Mouse (Mus musculus) liver, embryonic 16.5 days (tissue): Measurements from ENCODE around the gene Pde11a. TPM values are rescaled to one million over a fixed set of nuclear protein-coding genes. Genes with fewer than 3 reads are reported as not detected.

ENCODE experiments used
- ATAC-seq: fragments of 200-750 bp; cut with Nextera tagmentation; 2 replicates; pipeline ENCODE4 v1.8.0; 2017; ENCODE audit warnings: low read depth, mild to moderate bottlenecking, moderate number of reproducible peaks, moderate library complexity
- H3K27ac ChIP-seq: fragments of 300-500 bp; sonication (generic); 2 replicates; pipeline ENCODE4 v1.5.1; 2014; ENCODE audit warnings: mild to moderate bottlenecking, low read length
- H3K27me3 ChIP-seq: fragments of 300-500 bp; sonication (generic); 2 replicates; pipeline ENCODE4 v1.6.1; 2014; ENCODE audit warnings: low read depth, low read length, mixed read lengths; ENCODE audit not compliant: control insufficient read depth, insufficient read depth
- H3K36me3 ChIP-seq: fragments of 300-500 bp; sonication (generic); 2 replicates; pipeline ENCODE4 v1.6.1; 2014; ENCODE audit warnings: mild to moderate bottlenecking; ENCODE audit not compliant: control insufficient read depth, insufficient read depth
- H3K4me1 ChIP-seq: fragments of 300-500 bp; sonication (generic); 2 replicates; pipeline ENCODE4 v1.6.1; 2014; ENCODE audit warnings: low read depth, low read length, mixed read lengths; ENCODE audit not compliant: control insufficient read depth
- H3K4me2 ChIP-seq: fragments of 300-500 bp; sonication (generic); 2 replicates; pipeline ENCODE4 v1.6.1; 2014; ENCODE audit warnings: low read depth, low read length, mixed read lengths
- H3K4me3 ChIP-seq: fragments of 300-500 bp; sonication (generic); 2 replicates; pipeline ENCODE4 v1.5.1; 2014; ENCODE audit warnings: low read depth, mild to moderate bottlenecking, low read length
- H3K9ac ChIP-seq: fragments of 300-500 bp; sonication (generic); 2 replicates; pipeline ENCODE4 v1.6.1; 2014; ENCODE audit warnings: low read depth, low read length
- H3K9me3 ChIP-seq: fragments of 300-500 bp; sonication (generic); replicated peaks from 2 replicates; pipeline ENCODE4 v1.6.1; 2016; ENCODE audit warnings: low read length; ENCODE audit not compliant: control insufficient read depth
- WGBS: fragments of 180-500 bp; shearing (Covaris S2); extraction: QIAGEN DNeasy Blood & Tissue Kit; methylation state at CpG from one replicate; pipeline ENCODE4 v1.1.7; 2014; ENCODE audit not compliant: insufficient replicate concordance; 5-methylcytosine and 5-hydroxymethylcytosine counted together
- polyA plus RNA-seq: library from polyadenylated mRNA; unstranded; fragments of >200 nt; fragmentation: Nextera tagmentation; extraction: Ambion mirVana; gene quantifications from 2 replicates; pipeline ENCODE4 v1.2.1, GENCODE M21; 2015

Gene Pde11a
- polyA plus RNA-seq, 1 experiment from 2014 or later, result 0.05 TPM

- H3K4me2 ChIP-seq, result no peak overlapping the region
- H3K4me1 ChIP-seq, result no peaks in the 10 kb centered on the region
- no peaks in the 10 kb centered on the region for H3K36me3 ChIP-seq
- no peak overlapping the region for H3K4me3 ChIP-seq
- H3K9ac ChIP-seq, result no peak overlapping the region
- no peak for ATAC-seq
- no peak overlapping the region for H3K27ac ChIP-seq
- no peaks in the 10 kb centered on the region for H3K27me3 ChIP-seq
- 71% methylated on average over 11 of the region's 11 CpGs for WGBS
- no peaks in the 10 kb centered on the region for H3K9me3 ChIP-seq
Observed at GRCm38 (mm10) chr2:75994841-75995240, 343.7 kb downstream of the Pde11a start.

DNA sequence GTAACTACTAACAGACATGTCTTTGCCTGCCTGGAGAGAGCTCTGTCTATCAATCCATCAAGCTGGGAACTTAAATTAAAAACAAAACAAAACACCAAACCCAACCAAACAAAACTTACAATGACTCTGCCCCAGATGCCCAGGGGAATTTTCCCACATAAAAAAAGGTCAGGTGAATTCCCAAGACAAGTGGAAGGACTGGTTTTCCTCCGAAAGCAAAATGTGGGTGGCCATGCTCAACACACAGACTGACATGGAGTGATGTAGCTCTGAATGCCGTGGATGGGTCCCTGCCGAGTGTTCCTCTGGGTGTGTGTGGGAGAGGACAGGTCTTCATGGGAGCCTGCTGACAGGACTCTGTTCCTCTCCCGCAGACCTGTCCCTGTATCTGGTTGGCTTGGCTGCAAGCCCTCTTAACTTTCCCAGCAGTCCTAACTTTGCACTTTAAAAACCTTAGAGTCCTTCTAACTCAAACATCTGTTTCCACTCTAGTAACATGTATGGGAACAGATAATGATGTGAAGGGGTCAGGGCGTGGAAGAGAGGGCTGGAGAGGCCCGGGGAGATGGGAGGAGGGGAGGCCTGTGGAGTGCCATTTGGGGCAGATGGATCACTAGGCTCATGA lies 346.9 kb downstream of the Pde11a start:
- H3K27me3 ChIP-seq, result no peaks in the 10 kb centered on the region
- 52% methylated on average over 6 of the region's 6 CpGs for WGBS
- H3K36me3 ChIP-seq, result no peaks in the 10 kb centered on the region
- H3K27ac ChIP-seq, result no peak overlapping the region
- H3K4me1 ChIP-seq, result no peaks in the 10 kb centered on the region
- H3K9ac ChIP-seq, result no peak overlapping the region
- no peak for ATAC-seq
- H3K4me2 ChIP-seq, result no peak overlapping the region
- H3K9me3 ChIP-seq, result no peaks in the 10 kb centered on the region
- no peak overlapping the region for H3K4me3 ChIP-seq

GRCm38 (mm10) chr2:75990885-75991539 lies 347.6 kb downstream of the Pde11a start:
- Histone ChIP-seq H3K36me3 (no peaks in the 10 kb centered on the region), H3K9me3 (no peaks in the 10 kb centered on the region), H3K4me1 (no peaks in the 10 kb centered on the region), H3K27me3 (no peaks in the 10 kb centered on the region), H3K4me3 (no peak overlapping the region), H3K9ac (no peak overlapping the region), H3K4me2 (no peak overlapping the region), H3K27ac (no peak overlapping the region)
- WGBS, result 27% methylated on average over 13 of the region's 13 CpGs
- no peak for ATAC-seq

- 66% methylated on average over 4 of the region's 4 CpGs for WGBS
- Histone ChIP-seq H3K4me3 (no peak overlapping the region), H3K27me3 (no peaks in the 10 kb centered on the region), H3K9me3 (no peaks in the 10 kb centered on the region), H3K36me3 (no peaks in the 10 kb centered on the region), H3K9ac (no peak overlapping the region), H3K4me2 (no peak overlapping the region), H3K27ac (no peak overlapping the region), H3K4me1 (no peaks in the 10 kb centered on the region)
- no peak for ATAC-seq
Observed at GRCm38 (mm10) chr2:75989694-75990093, 348.9 kb downstream of the Pde11a start.

DNA sequence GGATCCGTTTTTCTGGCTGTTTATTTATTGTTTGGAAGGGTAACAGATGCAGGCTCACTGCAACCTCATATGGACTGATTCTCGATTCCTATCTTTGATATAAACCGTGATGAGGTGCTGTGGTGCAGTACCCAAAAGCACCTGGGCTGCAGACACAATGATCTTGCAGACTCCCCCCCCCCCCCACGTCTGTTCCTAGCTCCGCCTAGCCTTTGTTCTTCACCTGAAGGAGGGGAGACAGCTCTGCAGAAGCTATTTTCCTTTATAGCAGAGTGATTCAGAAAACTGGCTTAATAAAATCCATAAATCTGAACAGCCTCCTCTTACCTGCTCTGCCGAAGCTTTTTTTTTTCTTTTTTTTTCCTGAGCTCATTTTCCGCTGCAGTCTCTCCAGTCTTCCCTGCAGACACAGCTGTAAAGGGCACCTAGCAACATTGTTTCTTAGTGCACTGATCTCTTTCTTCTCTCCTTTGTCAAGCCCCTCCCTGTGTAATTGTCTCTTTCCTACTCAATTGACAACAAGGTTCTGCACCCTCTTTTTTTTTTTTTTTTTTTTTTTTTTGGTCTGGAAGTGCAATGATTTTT lies 349.7 kb downstream of the Pde11a start:
- H3K4me2 ChIP-seq, result no peak overlapping the region
- WGBS, result 35% methylated on average over 7 of the region's 7 CpGs
- no peak for ATAC-seq
- H3K9me3 ChIP-seq, result no peaks in the 10 kb centered on the region
- H3K27ac ChIP-seq, result no peak overlapping the region
- H3K36me3 ChIP-seq, result no peaks in the 10 kb centered on the region
- no peaks in the 10 kb centered on the region for H3K4me1 ChIP-seq
- no peak overlapping the region for H3K9ac ChIP-seq
- H3K27me3 ChIP-seq, result no peaks in the 10 kb centered on the region
- no peak overlapping the region for H3K4me3 ChIP-seq

GRCm38 (mm10) chr2:75988378-75988777 lies 350.2 kb downstream of the Pde11a start:
- H3K27ac ChIP-seq, result no peak overlapping the region
- no peaks in the 10 kb centered on the region for H3K27me3 ChIP-seq
- no peak overlapping the region for H3K4me3 ChIP-seq
- no peaks in the 10 kb centered on the region for H3K36me3 ChIP-seq
- no peaks in the 10 kb centered on the region for H3K4me1 ChIP-seq
- no peak for ATAC-seq
- H3K9me3 ChIP-seq, result no peaks in the 10 kb centered on the region
- no peak overlapping the region for H3K9ac ChIP-seq
- H3K4me2 ChIP-seq, result no peak overlapping the region
- 52% methylated on average over 4 of the region's 4 CpGs for WGBS

DNA sequence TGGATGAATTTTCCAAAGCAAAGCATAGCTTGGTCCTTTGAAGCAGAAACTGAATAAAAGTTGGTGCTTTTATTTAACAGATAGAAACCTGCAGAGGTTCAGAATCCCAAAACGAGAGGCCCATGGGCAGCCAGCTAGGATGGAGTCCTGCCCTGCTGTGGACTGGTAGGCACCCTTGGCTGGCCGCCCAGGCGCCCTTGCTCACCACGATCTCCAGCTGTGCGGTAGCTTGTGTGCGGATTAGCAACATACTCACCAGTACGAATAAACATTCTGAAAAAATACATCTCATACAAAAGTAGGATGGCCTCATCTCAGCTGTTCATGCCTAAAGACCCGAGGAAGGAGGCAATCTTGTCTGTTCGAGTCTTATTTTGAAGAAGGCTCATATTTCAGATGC lies 350.8 kb downstream of the Pde11a start:
- no peak overlapping the region for H3K4me3 ChIP-seq
- H3K27ac ChIP-seq, result no peak overlapping the region
- H3K9ac ChIP-seq, result no peak overlapping the region
- H3K4me2 ChIP-seq, result no peak overlapping the region
- no peaks in the 10 kb centered on the region for H3K4me1 ChIP-seq
- H3K36me3 ChIP-seq, result no peaks in the 10 kb centered on the region
- ATAC-seq, result no peak
- 69% methylated on average over 9 of the region's 9 CpGs for WGBS
- H3K9me3 ChIP-seq, result no peaks in the 10 kb centered on the region
- H3K27me3 ChIP-seq, result no peaks in the 10 kb centered on the region

DNA sequence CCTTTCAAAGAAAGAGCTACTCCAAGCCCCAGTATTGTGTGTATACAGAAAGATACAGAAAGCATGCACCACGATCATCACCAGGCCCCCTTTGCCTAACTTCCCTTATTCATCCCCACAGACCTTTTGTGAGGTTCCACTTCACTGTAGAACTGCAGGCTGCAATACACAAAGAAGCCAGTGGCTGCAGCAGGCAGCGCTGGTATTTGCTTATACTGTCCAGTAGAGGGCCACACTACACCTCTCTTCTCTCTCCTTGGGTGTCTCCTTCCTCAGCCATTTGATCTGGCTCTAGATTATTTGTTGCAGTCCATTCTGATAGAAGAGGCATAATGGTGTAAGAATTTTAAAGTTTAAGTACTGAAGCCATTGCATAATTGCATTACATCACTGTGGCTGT lies 353.4 kb downstream of the Pde11a start:
- H3K4me3 ChIP-seq, result no peak overlapping the region
- H3K27me3 ChIP-seq, result no peaks in the 10 kb centered on the region
- WGBS, result 6% methylated on average over 2 of the region's 2 CpGs
- no peak overlapping the region for H3K4me2 ChIP-seq
- no peaks in the 10 kb centered on the region for H3K4me1 ChIP-seq
- no peak overlapping the region for H3K9ac ChIP-seq
- H3K36me3 ChIP-seq, result no peaks in the 10 kb centered on the region
- ATAC-seq, result no peak
- H3K9me3 ChIP-seq, result no peaks in the 10 kb centered on the region
- H3K27ac ChIP-seq, result no peak overlapping the region

DNA sequence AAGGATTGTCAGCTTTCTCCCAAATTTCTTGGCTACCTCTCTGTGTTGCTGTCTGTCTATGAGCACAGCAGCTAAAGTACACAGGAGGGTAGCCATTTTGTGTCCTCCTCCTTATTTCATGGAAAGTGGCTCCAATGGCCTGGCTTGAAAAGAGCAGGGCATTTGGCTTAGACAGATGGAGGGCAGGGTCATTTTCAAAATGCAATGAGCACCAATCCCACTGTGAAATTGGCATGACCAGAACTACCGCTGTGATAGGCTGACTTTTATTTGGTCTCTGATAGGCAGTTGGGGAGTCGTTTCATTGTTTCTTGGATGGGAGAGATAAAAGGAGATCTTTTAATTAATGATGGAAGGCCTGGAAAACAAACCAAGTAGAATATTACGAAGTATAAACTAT lies 354.7 kb downstream of the Pde11a start:
- no peak overlapping the region for H3K4me3 ChIP-seq
- H3K4me1 ChIP-seq, result no peaks in the 10 kb centered on the region
- ATAC-seq, result no peak
- H3K4me2 ChIP-seq, result no peak overlapping the region
- H3K36me3 ChIP-seq, result no peaks in the 10 kb centered on the region
- no peak overlapping the region for H3K9ac ChIP-seq
- no peaks in the 10 kb centered on the region for H3K9me3 ChIP-seq
- WGBS, result 59% methylated on average over 3 of the region's 3 CpGs
- no peak overlapping the region for H3K27ac ChIP-seq
- no peaks in the 10 kb centered on the region for H3K27me3 ChIP-seq
